Mouse (Mus musculus): Measurements from ENCODE around the gene Chrne.
"Not testable (repeated sequence)": the region's sequence is repeated elsewhere in the genome, so short reads cannot be mapped to it uniquely, and the experiment has no call there.

Gene Chrne

DNA sequence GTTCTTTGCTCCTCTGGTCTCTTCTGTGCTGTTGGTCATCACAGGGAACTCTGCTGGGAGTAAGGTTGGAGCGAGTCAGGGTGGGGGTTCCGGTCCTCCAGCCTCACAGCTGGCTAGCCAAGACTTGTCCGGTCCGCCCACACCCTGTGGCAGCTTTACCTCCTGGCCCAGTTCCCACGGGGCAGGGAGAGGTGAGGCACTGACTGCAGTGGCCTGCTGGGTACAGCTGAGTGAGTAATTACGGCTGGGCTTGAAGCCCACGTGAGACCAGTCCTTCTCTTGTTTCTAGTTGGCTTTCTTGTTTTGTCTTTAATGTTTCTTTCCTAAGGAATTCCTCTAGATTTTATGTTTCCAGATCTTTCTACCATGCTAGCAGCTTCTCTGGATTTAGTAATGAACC, 33.6 kb downstream of the Chrne start:
- DNase-seq (ENCODE audit: low read depth, low spot score): no peak

DNA sequence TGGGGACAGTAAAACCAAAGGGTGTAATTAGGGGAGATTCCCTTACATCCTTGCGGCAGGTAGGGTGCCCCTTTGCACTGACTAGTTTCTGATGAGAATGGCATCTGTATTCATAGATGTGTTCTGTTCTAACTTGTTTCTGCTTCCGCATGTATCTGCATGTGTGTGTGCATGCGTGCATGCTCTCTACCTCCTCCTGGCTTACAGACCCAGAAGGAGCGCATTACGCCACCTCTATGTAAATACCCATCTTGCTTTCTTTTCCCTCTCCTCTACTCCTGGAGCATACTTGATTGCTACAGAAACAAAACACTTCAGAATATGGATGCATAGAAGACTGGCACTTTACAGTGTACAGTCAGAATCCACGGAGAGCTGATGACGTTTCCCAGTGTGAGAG, 35.2 kb downstream of the Chrne start:
- no peak for DNase-seq (ENCODE audit: low read depth, low spot score)

DNA sequence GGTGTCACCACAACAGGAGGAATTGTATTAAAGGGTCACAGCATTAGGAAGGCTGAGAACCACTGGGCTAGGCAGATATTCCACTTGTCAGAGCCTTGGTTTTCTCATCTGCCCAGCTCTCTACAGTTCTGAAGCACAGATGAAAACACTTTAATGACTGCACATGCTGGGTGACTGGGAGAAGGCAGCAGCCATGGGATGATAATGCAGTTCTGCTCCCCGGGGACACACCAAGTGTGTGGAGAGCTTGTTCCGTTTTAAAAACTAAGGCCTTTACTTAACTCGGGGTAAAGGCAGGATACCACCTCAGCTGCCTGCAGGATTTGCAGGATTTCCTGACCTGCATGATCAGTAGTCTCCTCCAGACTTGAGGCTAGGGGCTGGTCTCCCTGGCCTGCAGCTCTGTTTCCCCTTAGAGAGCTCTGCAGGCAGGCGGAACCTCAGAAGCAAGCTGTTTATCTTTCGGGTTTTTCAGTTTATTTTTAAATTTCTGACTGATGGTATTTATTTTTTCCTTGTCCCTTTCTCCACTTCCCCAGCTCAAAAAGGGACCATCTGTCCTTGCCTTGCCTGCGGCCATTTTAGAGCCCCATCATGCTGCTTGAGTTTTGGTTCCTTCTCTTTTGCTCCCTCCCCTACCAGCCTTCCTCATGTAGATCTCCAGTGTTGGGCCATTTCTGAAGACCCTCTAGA, 35.8 kb downstream of the Chrne start:
- no peak for DNase-seq (ENCODE audit: low read depth, low spot score)

DNA sequence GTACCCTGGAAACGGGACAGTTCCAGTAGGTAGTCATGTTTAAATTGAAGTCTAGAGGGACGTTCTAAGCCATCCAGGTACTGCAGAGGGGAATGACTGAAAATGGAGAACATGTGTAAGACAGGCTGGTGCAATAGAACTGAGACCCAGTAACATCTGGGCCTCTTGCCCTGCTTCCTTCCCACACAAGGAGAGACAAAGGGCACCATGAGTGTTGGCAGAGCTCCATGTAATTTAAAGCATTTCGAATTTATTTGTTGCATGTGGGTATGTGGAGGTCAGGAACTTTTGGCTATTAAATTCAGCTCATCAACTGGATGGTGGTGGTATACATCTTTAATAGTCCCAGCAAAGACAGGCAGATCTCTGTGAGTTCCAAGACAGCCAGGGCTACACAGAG, 36.8 kb downstream of the Chrne start:
- no peak for DNase-seq (ENCODE audit: low read depth, low spot score)

DNA sequence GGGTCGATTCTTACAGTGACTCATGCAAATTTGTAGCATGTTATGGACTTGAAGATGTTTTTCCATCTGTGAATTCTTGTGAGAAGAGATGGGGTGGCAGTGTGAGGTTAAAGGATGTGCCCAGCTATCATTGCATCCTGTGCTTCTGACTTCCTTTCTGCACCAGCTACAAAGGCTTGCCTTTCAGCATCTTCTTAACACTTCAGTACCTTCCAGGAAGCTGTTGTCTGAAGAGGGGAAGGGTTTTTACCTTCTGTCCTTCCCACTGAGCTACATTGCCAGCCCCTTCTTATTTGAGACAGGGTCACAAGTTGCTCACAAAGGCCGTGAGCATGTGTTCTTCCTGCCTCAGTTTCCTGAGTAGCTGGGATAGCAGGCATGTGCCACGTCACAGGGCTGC, 38.1 kb downstream of the Chrne start:
- DNase-seq (ENCODE audit: low read depth, low spot score): no peak

DNA sequence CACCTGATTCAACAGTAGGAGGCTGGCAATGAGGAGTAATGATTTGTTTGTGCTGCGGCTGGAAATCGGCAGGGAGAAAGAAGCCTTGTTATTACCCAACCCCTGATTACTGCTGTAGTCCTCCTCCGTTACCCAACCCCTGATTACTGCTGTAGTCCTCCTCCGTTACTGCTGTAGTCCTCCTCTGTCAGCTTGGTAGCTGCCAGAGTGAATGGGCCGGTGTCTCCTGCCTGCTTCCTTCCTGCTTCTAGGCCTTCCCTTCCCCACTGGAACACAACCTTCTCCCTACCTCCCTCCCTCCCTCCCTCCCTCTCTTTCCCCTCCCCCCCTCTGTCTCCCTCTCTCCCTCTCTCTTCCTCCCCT, 38.7 kb downstream of the Chrne start:
- no peak for DNase-seq (ENCODE audit: low read depth, low spot score)

DNA sequence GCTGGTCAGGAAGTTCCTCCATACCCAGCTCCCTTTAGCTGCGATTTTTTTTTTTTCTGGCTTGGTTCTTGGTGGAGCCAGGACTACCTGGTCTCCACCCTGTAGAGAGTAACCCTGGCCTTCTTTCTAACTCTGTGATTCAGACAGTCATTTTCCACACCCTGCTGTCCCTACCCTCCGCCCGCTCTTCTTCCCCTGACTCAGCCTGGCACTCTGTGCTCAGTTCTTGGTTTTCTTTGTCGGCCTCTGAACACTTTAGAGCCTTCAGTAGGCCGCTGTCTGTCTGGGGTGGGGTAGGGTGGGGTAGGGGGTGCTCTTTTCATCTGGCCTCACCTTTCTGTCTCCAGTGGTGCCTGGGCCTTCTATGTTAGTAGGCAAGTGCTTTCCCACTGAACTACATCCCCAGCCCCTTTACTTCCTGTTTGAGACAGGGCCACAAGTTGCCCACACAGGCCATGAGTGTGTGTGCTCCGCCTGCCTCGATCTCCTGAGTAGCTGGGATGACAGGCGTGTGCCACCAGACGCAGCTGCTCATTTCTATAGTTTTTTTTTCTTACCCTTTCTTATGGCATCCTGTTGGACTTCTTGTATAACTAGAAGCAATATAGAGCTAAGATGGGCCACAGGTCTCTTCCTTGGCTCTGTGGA, 39.2 kb downstream of the Chrne start:
- DNase-seq (ENCODE audit: low read depth, low spot score): no peak

DNA sequence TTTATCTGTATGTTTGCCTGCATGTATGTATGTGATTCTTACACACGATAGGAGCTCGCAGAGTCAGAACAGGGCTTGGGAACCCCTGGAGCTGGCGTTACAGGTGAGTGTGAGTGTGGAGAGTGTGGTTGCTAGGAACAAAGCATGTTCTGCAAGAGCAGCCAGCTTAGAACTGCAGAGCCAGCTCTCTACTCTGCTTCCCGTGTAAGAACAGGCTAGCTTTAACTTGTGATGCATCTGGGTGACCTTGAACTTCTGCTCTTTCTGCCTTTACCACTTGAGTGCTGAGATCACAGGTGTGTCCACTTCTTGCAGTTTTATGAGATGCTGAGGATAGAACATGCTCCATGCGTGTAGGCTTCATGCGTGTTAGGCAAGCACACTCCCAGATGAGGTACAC, 40.1 kb downstream of the Chrne start:
- no peak for DNase-seq (ENCODE audit: low read depth, low spot score)

DNA sequence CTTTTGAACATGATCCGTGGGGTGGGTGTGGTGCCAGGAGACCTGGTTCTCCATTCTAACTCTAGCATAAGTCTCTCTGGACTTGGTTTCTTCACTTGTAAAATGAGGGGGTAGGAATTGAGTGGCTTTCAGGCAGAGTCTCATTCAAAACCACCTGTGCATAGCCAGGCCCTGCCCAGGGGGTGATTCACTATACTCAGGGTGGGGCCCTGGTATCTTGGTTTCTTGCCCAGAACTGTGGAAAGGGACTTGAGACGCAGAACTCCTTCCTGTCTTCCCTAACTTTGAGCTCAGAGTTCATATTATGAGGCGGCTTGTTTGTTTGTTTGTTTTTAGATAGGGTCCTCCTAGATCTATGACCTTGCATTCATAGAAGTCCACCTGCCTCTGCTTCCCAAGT, 41.8 kb downstream of the Chrne start:
- DNase-seq (ENCODE audit: low read depth, low spot score): no peak

DNA sequence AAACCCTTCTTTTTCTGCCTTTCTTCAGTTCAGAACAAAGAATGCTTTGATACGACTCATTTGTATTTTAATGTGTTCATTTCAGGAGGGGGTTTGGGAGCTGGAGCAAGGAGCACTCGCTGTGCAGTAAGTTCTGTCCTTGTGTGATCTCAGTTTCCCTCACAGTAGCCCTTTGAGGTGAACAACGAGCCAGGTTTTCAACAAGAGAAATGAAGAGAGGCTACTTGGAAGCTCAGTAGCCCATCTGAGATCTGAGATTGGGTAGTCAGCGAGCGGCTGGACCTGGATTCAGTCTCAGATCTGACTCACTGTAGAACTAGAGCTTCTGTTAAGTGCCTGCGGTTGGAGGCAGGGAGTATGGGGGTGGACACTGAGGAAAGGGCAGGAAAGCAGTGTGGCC, 45.1 kb downstream of the Chrne start:
- DNase-seq (ENCODE audit: low read depth, low spot score): no peak

DNA sequence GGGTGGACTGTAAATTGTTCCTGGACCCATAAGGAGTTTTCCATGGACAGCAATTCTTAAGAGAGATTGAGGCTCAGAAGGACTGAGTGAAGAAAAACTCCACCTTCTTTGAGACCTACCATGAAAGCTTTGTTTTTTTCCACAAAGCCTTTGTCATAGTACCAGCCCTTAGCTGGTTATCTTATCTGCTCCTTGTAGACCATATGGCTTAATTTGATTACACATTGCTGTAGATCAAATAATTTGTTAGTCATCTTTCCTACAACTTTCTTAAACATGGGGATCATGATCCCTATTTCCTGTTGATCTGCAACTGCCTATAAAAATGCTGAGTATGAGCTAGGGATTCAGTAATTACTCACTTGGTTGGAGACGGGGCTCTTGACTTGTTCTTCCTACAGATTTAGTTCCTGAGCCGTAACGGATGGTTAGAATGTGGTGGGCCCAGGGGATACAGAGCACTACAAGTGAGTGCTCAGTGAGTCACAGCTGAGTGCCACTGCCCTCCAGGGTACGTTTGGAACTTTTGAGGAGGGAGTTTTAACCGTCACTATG, 46.6 kb downstream of the Chrne start:
- no peak for DNase-seq (ENCODE audit: low read depth, low spot score)

DNA sequence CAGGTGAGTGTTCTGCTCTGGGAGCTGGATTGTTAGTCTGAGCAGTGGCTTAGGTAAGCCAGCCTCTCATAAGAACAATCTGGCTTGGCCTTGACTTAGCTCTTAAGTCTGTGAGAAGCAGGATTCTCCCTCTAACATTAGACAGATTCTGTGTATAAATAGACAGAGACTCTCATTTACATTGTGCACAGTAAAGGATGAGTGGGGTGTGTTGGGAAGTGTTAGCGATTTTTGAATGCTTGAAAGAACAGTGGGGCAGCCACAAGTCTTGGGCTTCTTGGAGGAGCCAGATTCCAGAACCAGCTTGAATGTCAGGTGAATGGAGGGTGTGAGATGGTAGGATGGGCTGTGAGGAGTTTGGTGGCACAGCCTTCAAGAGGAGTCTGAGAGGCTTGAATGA, 47.4 kb downstream of the Chrne start:
- DNase-seq (ENCODE audit: low read depth, low spot score): no peak

DNA sequence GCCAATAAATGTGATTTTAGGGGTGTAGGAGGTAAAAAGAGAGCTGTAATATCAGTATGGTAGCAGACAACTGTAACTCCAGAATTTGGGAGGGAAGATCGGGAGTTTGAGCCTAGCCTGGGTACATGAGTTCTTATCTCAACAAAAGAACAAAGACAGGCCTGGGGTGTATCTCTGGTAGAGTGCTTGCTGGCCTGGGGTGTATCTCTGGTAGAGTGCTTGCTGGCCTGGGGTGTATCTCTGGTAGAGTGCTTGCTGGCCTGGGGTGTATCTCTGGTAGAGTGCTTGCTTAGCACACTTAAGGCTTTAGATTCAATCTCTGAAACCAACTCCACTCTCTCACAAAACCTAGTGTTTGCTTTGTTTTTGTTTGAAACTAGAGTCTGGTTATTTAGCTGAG, 48.4 kb downstream of the Chrne start:
- DNase-seq (ENCODE audit: low read depth, low spot score): not testable (repeated sequence)

DNA sequence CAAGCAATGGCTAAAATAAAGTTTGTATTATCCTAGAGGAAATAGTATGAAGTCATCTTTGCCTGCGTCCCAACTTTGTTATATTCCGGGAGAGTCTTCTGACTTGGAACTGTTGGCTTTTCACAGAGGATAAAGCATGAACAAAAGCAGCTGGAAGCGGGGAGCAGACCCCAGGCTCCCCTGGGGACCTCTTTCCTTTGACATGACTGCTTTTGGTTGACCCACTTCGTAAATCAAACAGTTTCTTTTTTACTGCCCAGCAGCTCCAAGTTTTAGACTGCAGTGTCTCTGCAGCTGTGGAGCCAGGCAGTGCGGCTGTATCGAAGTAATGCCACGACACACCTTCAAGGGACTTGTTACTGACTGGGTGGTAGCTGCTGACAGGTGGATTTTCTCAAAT, 52.4 kb downstream of the Chrne start:
- DNase-seq (ENCODE audit: low read depth, low spot score): no peak

Measured in retina, postnatal 7 days (tissue).